Mouse (Mus musculus) lung, embryonic 14.5 days (tissue): ENCODE results near the gene Negr1. TPM values are rescaled to one million over a fixed set of nuclear protein-coding genes. Genes with fewer than 3 reads are reported as not detected.

ENCODE experiments used
- ATAC-seq: fragments of 200-750 bp; cut with Nextera tagmentation; 2 replicates; pipeline ENCODE4 v1.8.0; 2017; ENCODE audit warnings: mild to moderate bottlenecking, moderate TSS enrichment, moderate library complexity; ENCODE audit not compliant: insufficient read depth
- DNase-seq: peaks from one replicate; pipeline ENCODE4 v3.0.0-alpha.2; 2015
- H3K27ac ChIP-seq: fragments of 300-500 bp; sonication (generic); 2 replicates; pipeline ENCODE4 v1.5.1; 2014; ENCODE audit warnings: low read depth, mild to moderate bottlenecking, moderate library complexity
- H3K27me3 ChIP-seq: fragments of 300-500 bp; sonication (generic); 2 replicates; pipeline ENCODE4 v1.6.1; 2014; ENCODE audit warnings: low read length, control low read depth; ENCODE audit not compliant: insufficient read depth
- H3K36me3 ChIP-seq: fragments of 300-500 bp; sonication (generic); 2 replicates; pipeline ENCODE4 v1.6.1; 2014; ENCODE audit warnings: control low read depth; ENCODE audit not compliant: insufficient read depth
- H3K4me1 ChIP-seq: fragments of 300-500 bp; sonication (generic); 2 replicates; pipeline ENCODE4 v1.6.1; 2014; ENCODE audit warnings: antibody characterized with exemption, control low read depth; ENCODE audit not compliant: insufficient read depth
- H3K4me2 ChIP-seq: fragments of 300-500 bp; sonication (generic); 2 replicates; pipeline ENCODE4 v1.6.1; 2014; ENCODE audit warnings: mild to moderate bottlenecking
- H3K4me3 ChIP-seq: fragments of 300-500 bp; sonication (generic); 2 replicates; pipeline ENCODE4 v1.5.1; 2014; ENCODE audit warnings: low read depth, low read length
- H3K9ac ChIP-seq: fragments of 300-500 bp; sonication (generic); 2 replicates; pipeline ENCODE4 v1.6.1; 2014
- H3K9me3 ChIP-seq: fragments of 300-500 bp; sonication (generic); 2 replicates; pipeline ENCODE4 v1.6.1; 2016; ENCODE audit warnings: low read depth, low read length, control low read depth
- CTCF ChIP-seq: IDR thresholded peaks from 2 replicates; pipeline ENCODE4 v1.5.1; 2016; ENCODE audit warnings: antibody characterized with exemption, low read depth
- WGBS: fragments of 180-500 bp; shearing (Covaris S2); extraction: QIAGEN DNeasy Blood & Tissue Kit; methylation state at CpG from one replicate; pipeline ENCODE4 v1.1.7; 2014; 5-methylcytosine and 5-hydroxymethylcytosine counted together
- polyA plus RNA-seq: library from polyadenylated mRNA; unstranded; fragments of >200 nt; fragmentation: Nextera tagmentation; extraction: Ambion mirVana; gene quantifications from 2 replicates; pipeline ENCODE4 v1.2.1, GENCODE M21; 2014

Negr1 gene
- polyA plus RNA-seq, 1 experiment from 2014 or later, result 7.8 TPM

DNA sequence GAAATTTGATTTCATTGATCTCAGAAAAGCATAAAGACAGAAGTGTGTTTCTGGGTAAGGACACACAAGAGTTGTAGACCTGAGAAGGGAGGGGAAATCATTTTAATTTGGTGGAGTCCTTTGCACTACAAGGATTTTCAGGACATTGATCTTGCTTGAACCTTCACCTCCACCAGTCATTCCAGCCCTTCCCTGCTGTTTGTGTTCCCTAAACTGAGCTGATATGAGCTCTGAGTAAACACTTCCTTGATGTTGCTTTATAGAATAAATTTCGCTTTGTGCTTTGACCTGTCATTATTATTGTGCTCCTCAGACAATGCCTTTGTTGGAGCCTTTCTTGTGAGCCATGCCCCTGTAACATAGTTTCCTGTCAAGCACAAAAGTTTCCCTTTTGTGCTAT, 335.0 kb downstream of the Negr1 start:
- TF ChIP-seq CTCF, result no peak
- H3K9ac ChIP-seq, result no peak overlapping the region
- DNase-seq, result no peak
- H3K27me3 ChIP-seq, result no peaks in the 10 kb centered on the region
- no peaks in the 10 kb centered on the region for H3K4me1 ChIP-seq
- H3K27ac ChIP-seq, result no peak overlapping the region
- no peak overlapping the region for H3K4me2 ChIP-seq
- H3K9me3 ChIP-seq, result no peaks in the 10 kb centered on the region
- H3K36me3 ChIP-seq, result no peaks in the 10 kb centered on the region
- no peak overlapping the region for H3K4me3 ChIP-seq
- 58% methylated on average over 1 of the region's 1 CpGs for whole genome bisulfite sequencing
- ATAC-seq, result no peak

DNA sequence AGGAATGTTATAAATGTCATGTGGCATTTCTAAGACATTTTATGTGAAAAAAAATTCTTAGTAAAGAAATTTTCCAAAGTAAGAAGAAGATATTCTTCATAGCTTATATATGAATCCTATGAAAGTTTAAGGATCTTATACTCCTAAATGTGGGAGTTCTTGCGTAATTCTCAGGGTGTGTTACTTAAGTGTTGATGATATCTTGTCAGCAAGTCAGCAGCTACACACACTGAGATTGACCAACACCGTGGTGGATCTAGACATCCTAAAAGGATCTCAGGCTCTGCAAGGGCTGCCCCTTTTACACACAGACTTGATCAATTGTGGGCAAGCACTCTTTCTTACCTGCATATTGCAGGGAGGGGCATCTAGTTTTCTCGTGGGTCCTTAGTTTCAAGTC, 339.5 kb downstream of the Negr1 start:
- Histone ChIP-seq H3K4me1 (no peaks in the 10 kb centered on the region), H3K27me3 (no peaks in the 10 kb centered on the region), H3K36me3 (no peaks in the 10 kb centered on the region), H3K9ac (no peak overlapping the region), H3K27ac (no peak overlapping the region), H3K4me3 (no peak overlapping the region), H3K4me2 (no peak overlapping the region), H3K9me3 (no peaks in the 10 kb centered on the region)
- no peak for ATAC-seq
- WGBS, result 48% methylated on average over 3 of the region's 3 CpGs
- DNase-seq, result peak; percentile 35
- no peak for TF ChIP-seq CTCF

- no peak for TF ChIP-seq CTCF
- Histone ChIP-seq H3K9me3 (no peaks in the 10 kb centered on the region), H3K4me1 (no peaks in the 10 kb centered on the region), H3K36me3 (no peaks in the 10 kb centered on the region), H3K27ac (no peak overlapping the region), H3K9ac (no peak overlapping the region), H3K4me3 (no peak overlapping the region), H3K4me2 (no peak overlapping the region), H3K27me3 (no peaks in the 10 kb centered on the region)
- DNase-seq, result no peak
- no peak for ATAC-seq
- 79% methylated on average over 9 of the region's 9 CpGs for WGBS
Observed at GRCm38 (mm10) chr3:156903925-156904576, 342.5 kb downstream of the Negr1 start.

DNA sequence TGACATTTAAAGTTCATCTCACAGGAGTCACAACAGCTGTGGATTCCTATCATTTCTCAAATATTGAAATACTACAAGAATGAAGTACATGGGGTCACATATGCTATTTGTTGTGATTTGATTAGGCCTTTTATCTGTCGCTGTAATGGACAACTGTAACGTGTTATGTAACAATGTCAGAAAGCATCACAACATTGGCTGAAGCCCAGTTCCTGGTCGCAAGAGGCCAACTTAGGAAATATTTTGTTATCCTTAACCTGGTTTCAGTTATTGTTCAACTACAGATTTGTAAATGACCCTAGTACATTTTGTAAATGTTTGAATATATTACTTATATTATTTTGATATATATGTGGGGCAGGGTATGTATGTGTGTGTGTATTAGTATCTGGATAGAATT, 351.2 kb downstream of the Negr1 start:
- no peak for DNase-seq
- ATAC-seq, result no peak

GRCm38 (mm10) chr3:156921369-156921768, 359.8 kb downstream of the Negr1 start:
- ATAC-seq, result no peak
- no peak overlapping the region for H3K4me2 ChIP-seq
- no peaks in the 10 kb centered on the region for H3K9me3 ChIP-seq
- no peaks in the 10 kb centered on the region for H3K27me3 ChIP-seq
- no peak overlapping the region for H3K4me3 ChIP-seq
- no peaks in the 10 kb centered on the region for H3K36me3 ChIP-seq
- H3K27ac ChIP-seq, result no peak overlapping the region
- no peaks in the 10 kb centered on the region for H3K4me1 ChIP-seq
- H3K9ac ChIP-seq, result no peak overlapping the region
- peak; percentile 6 for DNase-seq
- TF ChIP-seq CTCF, result no peak

More for the DNA sequence above, 351.2 kb downstream of the Negr1 start:
- H3K9ac ChIP-seq, result no peak overlapping the region
- H3K27me3 ChIP-seq, result no peaks in the 10 kb centered on the region
- no peak overlapping the region for H3K4me3 ChIP-seq
- WGBS, result 64% methylated on average over 3 of the region's 3 CpGs
- no peak overlapping the region for H3K27ac ChIP-seq
- no peak overlapping the region for H3K4me2 ChIP-seq
- no peaks in the 10 kb centered on the region for H3K4me1 ChIP-seq
- no peaks in the 10 kb centered on the region for H3K9me3 ChIP-seq
- no peak for TF ChIP-seq CTCF
- H3K36me3 ChIP-seq, result no peaks in the 10 kb centered on the region

- Histone ChIP-seq H3K4me3 (no peak overlapping the region), H3K9ac (no peak overlapping the region), H3K9me3 (no peaks in the 10 kb centered on the region), H3K27me3 (no peaks in the 10 kb centered on the region), H3K4me2 (no peak overlapping the region), H3K27ac (no peak overlapping the region), H3K4me1 (no peaks in the 10 kb centered on the region), H3K36me3 (no peaks in the 10 kb centered on the region)
- DNase-seq, result no peak
- no peak for TF ChIP-seq CTCF
- WGBS, result 74% methylated on average over 1 of the region's 1 CpGs
- ATAC-seq, result no peak
Observed at GRCm38 (mm10) chr3:156923159-156923558, 361.6 kb downstream of the Negr1 start.

DNA sequence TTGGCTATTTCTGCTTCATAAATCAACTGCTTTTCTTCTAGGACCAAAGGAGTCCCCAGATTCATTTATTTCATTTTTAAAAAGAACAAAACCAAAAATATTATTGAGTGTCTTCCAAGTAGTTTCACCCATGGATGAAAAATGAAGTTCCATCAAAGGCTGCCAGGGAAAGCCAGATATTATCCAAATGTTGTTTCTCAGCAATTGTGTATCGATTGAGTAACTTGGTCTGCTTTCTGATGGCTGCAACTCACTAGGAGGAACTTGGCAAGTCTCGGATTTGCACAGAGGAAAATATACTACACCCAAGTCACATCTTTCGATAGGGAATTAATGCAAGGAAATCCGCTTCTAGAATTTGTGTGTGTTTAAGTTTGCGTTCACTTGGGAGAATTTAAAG, 363.5 kb downstream of the Negr1 start:
- no peak overlapping the region for H3K4me2 ChIP-seq
- no peak overlapping the region for H3K9ac ChIP-seq
- no peak overlapping the region for H3K27ac ChIP-seq
- H3K9me3 ChIP-seq, result no peaks in the 10 kb centered on the region
- H3K4me3 ChIP-seq, result no peak overlapping the region
- no peak for TF ChIP-seq CTCF
- peak; percentile 62 for DNase-seq
- 59% methylated on average over 5 of the region's 5 CpGs for WGBS
- H3K4me1 ChIP-seq, result no peaks in the 10 kb centered on the region; the same call in 1 of the 2 replicates
- ATAC-seq, result no peak
- no peaks in the 10 kb centered on the region for H3K36me3 ChIP-seq
- H3K27me3 ChIP-seq, result no peaks in the 10 kb centered on the region
